Mouse (Mus musculus): ENCODE measurements around the gene Lamtor1. TPM values are rescaled to one million over a fixed set of nuclear protein-coding genes. Genes with fewer than 3 reads are reported as not detected.

The Lamtor1 gene
- total RNA-seq, 1 experiment: 106 TPM

- peak; percentile 44 for DNase-seq (ENCODE audit: low read depth, low spot score)
- Histone ChIP-seq H3K9ac (ENCODE audit: insufficient read depth, low read depth, low read length, poor library complexity, severe bottlenecking) (peak overlapping the region; percentile 78), H3K36me3 (ENCODE audit: control insufficient read depth, insufficient read depth, low read length, poor library complexity, severe bottlenecking) (peaks cover 5% of the 10 kb centered on the region), H3K4me1 (ENCODE audit: control insufficient read depth in 2 of 2, insufficient read depth in 2 of 2, low read length in 2 of 2, poor library complexity in 1 of 2) (peaks cover 19 to 22% of the 10 kb centered on the region in 2 experiments), H3K4me3 (ENCODE audit: insufficient read depth in 1 of 2, low read depth in 1 of 2, low read length in 2 of 2, poor library complexity in 1 of 2, severe bottlenecking in 1 of 2) (peak overlapping the region; percentile 38 to 58), H3K27ac (ENCODE audit: insufficient read depth, low read depth, low read length, poor library complexity, severe bottlenecking) (peak overlapping the region; percentile 97), H3K9me3 (ENCODE audit: control insufficient read depth, insufficient read depth, low read depth, low read length) (no peaks in the 10 kb centered on the region)
- TF ChIP-seq ZNF384 (IDR thresholded peaks at IDR 0.05; ENCODE audit: low read depth, low read length) (0 out of 2 replicates have a peak, but pooled peaks have one; percentile 25), HCFC1 (IDR thresholded peaks at IDR 0.05; ENCODE audit: borderline replicate concordance, insufficient read depth, low read length) (no peak), CHD2 (IDR thresholded peaks at IDR 0.05; ENCODE audit: low read depth, low read length) (peak; percentile 31; the same call in 1 of the 2 replicates), ZC3H11A (IDR thresholded peaks at IDR 0.05; ENCODE audit: borderline replicate concordance, low read depth, low read length) (no peak), MAFK (IDR thresholded peaks at IDR 0.05; ENCODE audit: insufficient read depth, low read depth, low read length) (0 out of 2 replicates have a peak, but pooled peaks have one; percentile 14)
- in situ Hi-C loops (cut with MboI; ENCODE audit: low sequenced_read_pairs in 2 of 2, unreplicated experiment in 2 of 2): no loop called here
These were observed 37.2 kb upstream of the Lamtor1 start for GRCm38 (mm10) chr7:101868241-101869162.

- Histone ChIP-seq H3K9ac (ENCODE audit: insufficient read depth, low read depth, low read length, poor library complexity, severe bottlenecking) (peak overlapping the region; percentile 78; the same call in 1 of the 2 replicates), H3K9me3 (ENCODE audit: control insufficient read depth, insufficient read depth, low read depth, low read length) (no peaks in the 10 kb centered on the region), H3K36me3 (ENCODE audit: control insufficient read depth, insufficient read depth, low read length, poor library complexity, severe bottlenecking) (no peaks in the 10 kb centered on the region; the same call in 1 of the 2 replicates), H3K27ac (ENCODE audit: insufficient read depth, low read depth, low read length, poor library complexity, severe bottlenecking) (peak overlapping the region; percentile 97), H3K4me1 (ENCODE audit: control insufficient read depth in 2 of 2, insufficient read depth in 2 of 2, low read length in 2 of 2, poor library complexity in 1 of 2) (peaks cover 14 to 21% of the 10 kb centered on the region in 2 experiments), H3K4me3 (ENCODE audit: insufficient read depth in 1 of 2, low read depth in 1 of 2, low read length in 2 of 2, poor library complexity in 1 of 2, severe bottlenecking in 1 of 2) (peak overlapping the region; percentile 38 to 58; a peak in 2 of 4 replicates)
- in situ Hi-C loops (cut with MboI; ENCODE audit: low sequenced_read_pairs in 2 of 2, unreplicated experiment in 2 of 2): no loop called here
- TF ChIP-seq HCFC1 (IDR thresholded peaks at IDR 0.05; ENCODE audit: borderline replicate concordance, insufficient read depth, low read length): no peak
- no peak for DNase-seq (ENCODE audit: low read depth, low spot score)
These were observed 36.6 kb upstream of the Lamtor1 start for GRCm38 (mm10) chr7:101869163-101869500.

GRCm38 (mm10) chr7:101870629-101871028 lies 35.1 kb upstream of the Lamtor1 start, which contains the start of gene Folr1:
Gene Folr1, minus strand, starts transcription at chr7:101870788.
- H3K9ac ChIP-seq (ENCODE audit: insufficient read depth, low read depth, low read length, poor library complexity, severe bottlenecking): no peak within 1 kb of the TSS; the same call in 1 of the 2 replicates
- H3K9me3 ChIP-seq (ENCODE audit: control insufficient read depth, insufficient read depth, low read depth, low read length): no peaks in the 10 kb centered on the region

GRCm38 (mm10) chr7:101871296-101871695 lies 34.4 kb upstream of the Lamtor1 start:
- H3K36me3 ChIP-seq (ENCODE audit: control insufficient read depth, insufficient read depth, low read length, poor library complexity, severe bottlenecking): no peaks in the 10 kb centered on the region
- TF ChIP-seq ZNF384 (IDR thresholded peaks at IDR 0.05; ENCODE audit: low read depth, low read length) (no peak), HCFC1 (IDR thresholded peaks at IDR 0.05; ENCODE audit: borderline replicate concordance, insufficient read depth, low read length) (no peak), MAFK (IDR thresholded peaks at IDR 0.05; ENCODE audit: insufficient read depth, low read depth, low read length) (no peak), CHD2 (IDR thresholded peaks at IDR 0.05; ENCODE audit: low read depth, low read length) (no peak), ZC3H11A (IDR thresholded peaks at IDR 0.05; ENCODE audit: borderline replicate concordance, low read depth, low read length) (no peak)
- peaks cover 14 to 16% of the 10 kb centered on the region in 2 experiments for H3K4me1 ChIP-seq (ENCODE audit: control insufficient read depth in 2 of 2, insufficient read depth in 2 of 2, low read length in 2 of 2, poor library complexity in 1 of 2)
- DNase-seq (ENCODE audit: low read depth, low spot score): no peak
- H3K9ac ChIP-seq (ENCODE audit: insufficient read depth, low read depth, low read length, poor library complexity, severe bottlenecking): no peak overlapping the region
- no peak overlapping the region for H3K4me3 ChIP-seq (ENCODE audit: insufficient read depth in 1 of 2, low read depth in 1 of 2, low read length in 2 of 2, poor library complexity in 1 of 2, severe bottlenecking in 1 of 2)
- in situ Hi-C loops (cut with MboI; ENCODE audit: low sequenced_read_pairs in 2 of 2, unreplicated experiment in 2 of 2): no loop called here
- no peaks in the 10 kb centered on the region for H3K9me3 ChIP-seq (ENCODE audit: control insufficient read depth, insufficient read depth, low read depth, low read length)
- H3K27ac ChIP-seq (ENCODE audit: insufficient read depth, low read depth, low read length, poor library complexity, severe bottlenecking): no peak overlapping the region

More at GRCm38 (mm10) chr7:101870629-101871028, 35.1 kb upstream of the Lamtor1 start, which contains the start of gene Folr1:
- TF ChIP-seq CHD2 (IDR thresholded peaks at IDR 0.05; ENCODE audit: low read depth, low read length): no peak
- no peak for TF ChIP-seq MAFK (IDR thresholded peaks at IDR 0.05; ENCODE audit: insufficient read depth, low read depth, low read length)
- TF ChIP-seq ZC3H11A (IDR thresholded peaks at IDR 0.05; ENCODE audit: borderline replicate concordance, low read depth, low read length): no peak
- no peak for TF ChIP-seq ZNF384 (IDR thresholded peaks at IDR 0.05; ENCODE audit: low read depth, low read length)
- no peak for TF ChIP-seq HCFC1 (IDR thresholded peaks at IDR 0.05; ENCODE audit: borderline replicate concordance, insufficient read depth, low read length)
- no peak for DNase-seq (ENCODE audit: low read depth, low spot score)
- in situ Hi-C loops (cut with MboI; ENCODE audit: low sequenced_read_pairs in 2 of 2, unreplicated experiment in 2 of 2): no loop called here
- Histone ChIP-seq H3K4me3 (ENCODE audit: insufficient read depth in 1 of 2, low read depth in 1 of 2, low read length in 2 of 2, poor library complexity in 1 of 2, severe bottlenecking in 1 of 2) (no peak within 1 kb of the TSS), H3K27ac (ENCODE audit: insufficient read depth, low read depth, low read length, poor library complexity, severe bottlenecking) (peak within 1 kb of the TSS; percentile 97; the same call in 1 of the 2 replicates), H3K4me1 (ENCODE audit: control insufficient read depth in 2 of 2, insufficient read depth in 2 of 2, low read length in 2 of 2, poor library complexity in 1 of 2) (peaks cover 14 to 20% of the 10 kb centered on the region in 2 experiments), H3K36me3 (ENCODE audit: control insufficient read depth, insufficient read depth, low read length, poor library complexity, severe bottlenecking) (no peaks in the 10 kb centered on the region)
